Mouse (Mus musculus) layer of hippocampus, postnatal 14 days (tissue): ENCODE measurements around the gene Nanog. TPM values are rescaled to one million over a fixed set of nuclear protein-coding genes. Genes with fewer than 3 reads are reported as not detected.
A peak's percentile ranks its signal among the peaks of the same experiment; 100 is the strongest.
"Not testable (repeated sequence)": the region's sequence is repeated elsewhere in the genome, so short reads cannot be mapped to it uniquely, and the experiment has no call there.

Source experiments
- DNase-seq, 2 experiments: peaks; one replicate each; pipeline ENCODE4 v3.0.0; 2021 to 2022; ENCODE audit warnings: low spot score in 2 of 2, mixed read lengths in 1 of 2
- long read RNA-seq, 2 experiments: library from polyadenylated mRNA; stranded (forward); transcript quantifications; one replicate each; pipeline ENCODE4 v2.0.0; 2021
- total RNA-seq, 2 experiments: library from RNA; stranded (reverse); gene quantifications; 2 replicates each; pipeline ENCODE4 v1.2.3; 2021

The Nanog gene
- not detected for total RNA-seq
- long read RNA-seq, experiment 1, result 0 reads
- long read RNA-seq, experiment 2, result 0 reads

DNA sequence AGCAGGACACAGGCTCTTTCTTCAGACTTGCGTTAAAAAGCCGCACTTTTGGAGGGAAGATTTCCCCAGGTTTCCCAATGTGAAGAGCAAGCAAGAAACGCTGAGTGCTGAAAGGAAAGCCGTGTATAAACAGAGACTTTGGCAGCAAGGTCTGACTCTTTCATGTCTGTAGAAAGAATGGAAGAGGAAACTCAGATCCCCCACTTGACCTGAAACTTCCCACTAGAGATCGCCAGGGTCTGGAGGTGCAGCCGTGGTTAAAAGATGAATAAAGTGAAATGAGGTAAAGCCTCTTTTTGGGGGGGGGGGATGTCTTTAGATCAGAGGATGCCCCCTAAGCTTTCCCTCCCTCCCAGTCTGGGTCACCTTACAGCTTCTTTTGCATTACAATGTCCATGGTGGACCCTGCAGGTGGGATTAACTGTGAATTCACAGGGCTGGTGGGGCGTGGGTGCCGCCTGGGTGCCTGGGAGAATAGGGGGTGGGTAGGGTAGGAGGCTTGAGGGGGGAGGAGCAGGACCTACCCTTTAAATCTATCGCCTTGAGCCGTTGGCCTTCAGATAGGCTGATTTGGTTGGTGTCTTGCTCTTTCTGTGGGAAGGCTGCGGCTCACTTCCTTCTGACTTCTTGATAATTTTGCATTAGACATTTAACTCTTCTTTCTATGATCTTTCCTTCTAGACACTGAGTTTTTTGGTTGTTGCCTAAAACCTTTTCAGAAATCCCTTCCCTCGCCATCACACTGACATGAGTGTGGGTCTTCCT lies at the start of gene Nanog:
TSS of gene Nanog (plus strand) at position 454 of the 765 bp plus-strand sequence.
- no peak for DNase-seq

DNA sequence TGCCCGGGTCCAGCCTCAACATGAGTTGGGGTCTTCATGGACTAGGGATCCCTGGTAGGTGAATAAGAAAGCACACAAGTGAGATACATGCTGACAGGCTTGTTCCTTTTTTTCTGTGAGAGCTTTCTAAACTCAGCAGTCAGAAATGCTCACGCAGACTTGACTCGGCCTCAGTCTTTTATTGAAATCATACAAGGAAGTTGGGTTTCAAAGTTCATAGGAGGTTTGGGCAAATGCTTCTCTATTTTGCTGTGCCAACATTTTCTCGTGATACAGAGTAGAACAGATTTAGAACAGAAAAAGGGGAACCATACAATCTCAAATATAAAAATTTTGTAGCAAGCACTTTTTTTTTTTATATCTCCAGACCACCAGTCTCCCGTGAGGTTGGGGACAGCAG lies 49.7 kb upstream of the Nanog start:
- no peak for DNase-seq

DNA sequence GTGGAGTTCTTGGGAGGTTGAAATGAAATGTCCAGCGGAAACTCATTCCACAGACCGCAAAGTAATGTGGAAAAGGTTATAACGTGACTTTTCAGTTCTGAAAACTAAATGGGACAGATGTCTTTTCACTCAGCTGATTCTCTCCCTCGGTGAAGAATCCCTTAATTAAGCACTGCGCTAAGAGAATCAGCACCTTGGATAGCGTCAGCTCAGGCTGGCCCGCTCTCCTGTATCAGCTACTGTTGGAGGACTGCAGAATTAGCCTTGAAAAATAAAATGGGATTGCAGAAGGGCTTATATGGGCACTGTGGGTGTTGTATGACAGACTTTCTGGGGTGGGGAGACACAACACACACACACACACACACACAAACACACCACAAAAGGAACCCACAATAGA lies 47.7 kb upstream of the Nanog start:
- no peak for DNase-seq

DNA sequence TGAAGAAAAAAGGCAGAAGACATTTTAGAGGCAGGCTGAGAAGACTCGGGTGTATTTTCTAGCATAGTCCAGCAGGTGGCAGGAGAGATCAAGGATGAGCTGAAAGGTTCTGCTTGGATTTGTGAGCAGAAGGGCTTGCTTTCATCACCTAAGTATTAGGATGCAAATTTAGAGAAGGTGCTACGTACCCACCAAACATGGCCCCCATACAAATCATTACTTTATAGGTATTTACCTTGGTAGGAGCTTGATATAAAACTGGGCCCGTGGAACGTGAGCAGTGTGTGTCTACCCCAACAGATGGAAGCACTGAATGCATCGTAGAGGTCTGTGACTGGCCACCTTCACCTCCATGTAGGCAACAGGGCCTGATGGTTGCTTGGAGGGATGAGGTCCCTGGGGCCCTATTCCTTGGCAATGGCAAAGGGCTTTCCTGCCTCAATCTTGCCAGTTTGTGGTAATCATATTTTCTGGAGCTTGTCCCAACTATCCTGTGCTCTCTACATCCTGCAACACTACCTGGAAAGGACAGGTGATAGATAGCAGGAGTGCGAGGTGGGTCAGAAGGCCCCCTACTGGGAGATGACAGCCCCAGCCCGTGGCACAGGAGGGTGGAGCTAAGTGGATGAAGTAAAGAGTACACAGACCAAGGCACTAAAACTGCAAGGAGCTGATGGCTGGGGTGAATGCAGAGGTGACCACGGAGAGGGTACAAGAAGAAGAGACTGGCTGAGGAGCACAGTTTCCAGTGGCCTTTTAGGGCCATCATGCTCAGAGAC lies 46.5 kb upstream of the Nanog start:
- peak; percentile 53 to 74 for DNase-seq

DNA sequence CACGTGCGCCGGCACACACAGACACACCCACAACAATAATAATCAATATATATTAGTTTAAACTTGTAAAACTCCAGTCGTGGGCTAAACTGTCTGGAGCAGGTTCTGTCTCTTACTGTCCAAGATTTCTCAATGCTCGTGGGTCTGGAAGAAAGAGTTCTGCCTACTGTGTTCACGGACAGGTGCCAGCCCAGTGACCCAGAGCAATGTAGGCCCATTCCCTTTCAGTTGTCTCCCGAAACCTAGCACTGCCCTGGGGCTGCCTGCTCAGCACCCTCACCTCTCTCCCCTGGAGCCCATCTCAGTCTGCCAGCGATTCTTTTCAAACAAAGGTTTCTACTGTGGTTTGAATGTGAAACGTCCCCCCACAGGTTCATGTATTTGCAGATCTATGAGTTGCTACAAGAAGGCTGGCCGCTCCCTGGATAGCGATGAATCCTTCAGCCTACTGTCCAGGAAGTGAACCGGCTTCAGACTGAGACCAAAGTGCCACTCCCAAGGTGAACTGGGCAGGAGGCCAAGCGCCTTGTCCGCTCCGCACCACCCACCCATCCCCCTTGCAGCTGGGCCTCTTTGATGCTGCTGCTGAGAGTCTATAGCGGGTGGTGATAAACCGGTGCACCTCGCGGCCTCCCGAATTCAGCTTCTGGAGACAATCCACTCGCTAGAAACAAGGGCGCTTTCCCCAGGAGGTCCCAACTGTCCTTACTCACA lies 44.6 kb upstream of the Nanog start:
- DNase-seq, result no peak

DNA sequence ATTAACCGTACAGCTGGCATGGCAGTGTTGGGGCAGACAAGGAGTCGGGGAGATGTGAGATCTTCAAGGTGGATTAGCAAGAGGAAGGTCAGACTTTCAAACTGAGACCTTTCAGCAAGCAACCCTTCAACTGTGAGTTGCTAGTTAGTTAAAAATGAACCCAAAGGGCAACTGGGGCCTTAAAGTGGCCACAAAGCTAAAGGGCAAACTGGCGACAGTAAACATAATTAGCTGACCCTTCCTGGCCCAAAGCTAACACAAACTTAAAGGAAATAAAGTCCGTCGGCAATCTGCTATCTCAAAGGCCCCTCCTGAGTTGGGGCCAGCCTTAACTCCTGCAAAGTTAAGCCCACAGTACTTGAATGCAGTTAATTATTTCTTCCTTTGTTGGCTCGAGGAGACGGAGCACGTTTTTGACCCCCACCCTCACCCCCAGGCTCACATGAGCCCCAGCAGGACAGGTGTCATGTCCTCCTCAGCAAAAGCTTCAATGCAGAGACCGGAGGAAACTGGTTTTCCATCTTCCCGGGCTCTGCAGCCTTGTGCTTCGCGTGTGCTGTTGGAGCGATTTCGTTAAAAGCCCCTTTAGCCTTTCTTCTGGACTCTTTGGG lies 43.6 kb upstream of the Nanog start:
- DNase-seq, result no peak

DNA sequence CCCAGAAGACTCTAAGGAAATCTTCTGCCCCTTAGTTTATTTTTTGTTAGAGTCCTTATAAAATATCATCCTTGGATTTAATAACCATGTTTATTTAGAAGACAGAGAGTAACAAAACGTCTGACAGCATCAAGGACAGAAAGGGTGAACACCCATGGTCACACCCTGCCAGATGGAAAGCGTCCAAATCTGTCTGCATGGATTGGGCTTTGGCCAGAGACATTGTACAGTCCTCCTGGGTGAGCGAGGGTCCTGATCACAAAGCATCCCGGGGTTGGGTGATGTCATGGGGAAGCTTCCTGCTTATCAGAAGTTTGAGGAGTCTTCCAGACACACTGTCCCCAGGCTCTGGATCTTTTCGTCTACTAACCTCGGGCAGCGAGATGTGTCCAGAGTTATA lies 41.4 kb upstream of the Nanog start:
- no peak for DNase-seq

DNA sequence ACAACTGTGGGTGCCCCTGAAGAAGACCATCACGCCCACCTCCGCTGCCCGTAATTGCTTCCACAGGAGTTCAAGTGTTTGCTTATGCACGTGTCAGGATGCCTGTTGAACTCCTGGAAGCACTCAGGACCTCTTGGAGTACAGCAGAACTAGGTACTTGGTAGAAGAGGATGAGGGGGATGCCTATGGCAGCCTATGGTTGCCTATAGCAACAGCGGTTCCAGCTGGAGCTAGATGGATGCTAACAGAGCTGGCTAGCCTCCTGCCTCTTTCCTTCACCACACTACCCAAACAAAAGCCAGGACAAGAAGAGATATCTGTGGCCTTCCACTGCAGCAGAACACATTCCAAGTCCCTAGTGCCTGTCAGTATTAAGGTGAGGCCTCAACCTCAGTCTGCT lies 39.6 kb upstream of the Nanog start:
- DNase-seq, result no peak

DNA sequence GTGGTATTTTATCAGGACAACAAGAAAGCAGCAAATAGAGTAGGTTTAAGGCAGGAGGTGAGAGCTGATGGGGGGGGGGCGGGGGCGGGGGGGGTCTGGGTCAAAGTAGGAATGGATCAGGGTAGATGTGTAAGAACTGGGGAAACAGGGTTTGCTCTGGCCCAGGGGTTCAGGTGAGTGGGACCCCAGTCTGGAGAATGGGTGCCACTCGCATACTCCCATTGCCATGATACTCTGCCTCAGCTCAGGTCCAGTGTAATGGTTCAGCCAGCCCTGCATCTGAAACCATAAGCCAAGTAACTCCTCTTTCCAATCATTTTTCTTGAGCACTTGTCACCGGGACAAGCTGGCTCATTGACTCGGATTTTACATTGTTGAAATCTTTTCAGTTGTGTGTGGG lies 38.5 kb upstream of the Nanog start:
- DNase-seq, result no peak

DNA sequence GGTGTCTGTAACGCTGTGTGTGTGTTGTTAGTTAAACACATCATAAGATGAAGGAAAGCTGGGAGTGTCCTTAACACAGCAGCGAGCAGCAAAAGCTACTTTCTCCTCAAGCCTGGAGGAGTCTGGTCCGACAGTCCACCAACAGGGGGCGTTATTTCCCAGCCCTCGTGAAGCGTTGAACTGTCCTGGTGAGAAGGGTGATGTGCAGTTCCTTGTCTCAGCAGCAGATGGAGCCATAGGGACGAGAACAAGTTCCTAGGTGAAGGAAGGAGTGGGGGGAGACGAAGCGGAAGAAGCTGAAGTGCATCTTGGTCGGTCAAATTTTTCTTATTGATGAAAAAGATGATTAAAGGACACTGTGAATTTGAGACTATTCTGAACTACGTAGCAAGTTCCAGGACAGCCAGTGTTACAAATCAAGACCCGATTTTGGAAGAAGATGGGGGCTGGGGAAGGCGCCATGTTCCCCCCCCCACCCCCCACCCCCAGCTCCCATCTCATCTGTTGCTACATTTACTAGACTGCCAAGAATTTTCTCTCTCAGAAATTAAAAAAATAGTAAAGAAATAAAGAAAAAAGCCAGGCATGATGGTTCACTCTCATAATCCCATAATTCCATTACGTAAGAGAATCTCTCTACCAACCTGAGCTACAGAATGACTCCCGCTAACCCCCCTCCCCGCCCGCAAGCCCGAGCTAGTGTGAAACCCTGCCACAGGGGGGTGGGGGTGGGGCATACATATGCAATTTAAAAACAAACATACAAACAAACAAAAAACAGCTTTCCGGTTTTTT lies 37.7 kb upstream of the Nanog start:
- peak; percentile 99 for DNase-seq

DNA sequence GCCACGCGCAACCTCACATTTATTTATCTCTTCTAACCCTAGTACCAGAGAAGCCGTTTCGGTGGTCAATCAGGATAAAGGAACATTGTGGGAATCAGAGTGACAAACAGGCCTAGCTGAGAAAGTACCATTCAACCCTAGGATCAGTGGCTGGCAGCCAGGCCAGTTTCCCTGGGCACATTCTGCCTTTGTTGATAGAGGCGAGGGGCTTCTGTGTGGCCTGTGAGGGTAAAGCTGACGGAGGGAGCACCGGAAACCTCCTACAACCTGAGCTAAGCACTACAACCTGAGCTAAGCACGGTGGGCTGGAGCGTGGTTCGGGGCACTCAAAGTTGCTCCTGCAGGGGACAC lies 37.1 kb upstream of the Nanog start:
- DNase-seq, result peak in 1 of 2 experiments; percentile 36

DNA sequence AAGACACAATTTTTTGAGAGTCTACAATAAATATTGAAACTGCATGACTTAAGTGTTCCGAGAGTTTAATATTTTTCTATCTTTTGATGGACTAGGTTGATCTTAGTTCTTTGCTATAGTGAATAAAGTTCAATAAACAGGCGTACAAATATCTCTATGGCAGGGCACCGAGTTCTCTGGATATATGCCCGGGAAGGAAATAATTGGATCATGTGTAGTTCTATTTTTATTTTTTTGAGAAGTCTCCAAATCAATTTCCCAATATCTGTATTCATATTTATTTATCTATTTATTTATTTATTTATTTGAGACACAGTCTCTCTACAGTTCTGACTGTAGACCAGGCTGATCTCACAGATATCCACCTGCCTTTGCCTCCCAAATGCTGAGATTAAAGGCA lies 36.4 kb upstream of the Nanog start:
- DNase-seq, result peak in 1 of 2 experiments; percentile 33

DNA sequence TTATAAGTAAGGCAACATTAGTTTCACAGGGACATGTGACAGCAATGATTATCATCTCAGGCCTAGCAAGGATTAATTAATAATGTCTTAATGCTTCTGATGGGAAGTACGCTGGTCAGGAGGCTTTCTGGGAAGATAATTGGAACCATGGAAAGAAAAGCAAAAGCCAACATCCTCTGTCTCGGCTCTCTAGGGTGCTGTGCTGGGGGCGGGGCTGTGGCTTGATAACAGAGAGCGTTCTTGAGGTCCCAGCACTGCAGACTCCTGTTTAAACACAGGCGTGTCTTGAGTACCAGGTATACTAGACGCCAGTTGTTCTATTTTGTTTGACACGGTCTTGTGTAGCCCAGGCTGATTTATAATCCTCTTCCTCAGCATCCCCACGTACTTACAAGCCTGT lies 34.5 kb upstream of the Nanog start:
- no peak for DNase-seq

DNA sequence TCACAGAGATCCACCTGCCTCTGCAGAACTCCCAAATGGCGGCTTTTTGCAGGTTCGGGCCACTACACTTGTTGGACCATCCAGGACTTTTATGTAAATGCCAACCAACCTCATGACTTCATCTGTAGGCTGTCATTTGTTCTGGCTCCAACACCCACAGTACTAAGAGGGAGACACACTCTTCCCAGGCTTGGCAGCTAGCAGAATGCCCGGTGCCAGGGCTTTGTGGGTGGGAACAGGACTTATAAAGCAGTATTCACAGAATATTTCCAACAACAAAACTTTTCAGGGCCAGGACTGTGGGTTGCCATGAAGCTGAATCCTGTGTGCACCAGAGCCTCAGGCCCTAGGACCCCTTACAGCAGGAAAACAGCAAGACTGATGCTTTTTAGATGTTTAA lies 24.6 kb upstream of the Nanog start:
- DNase-seq, result peak; percentile 48 to 78

DNA sequence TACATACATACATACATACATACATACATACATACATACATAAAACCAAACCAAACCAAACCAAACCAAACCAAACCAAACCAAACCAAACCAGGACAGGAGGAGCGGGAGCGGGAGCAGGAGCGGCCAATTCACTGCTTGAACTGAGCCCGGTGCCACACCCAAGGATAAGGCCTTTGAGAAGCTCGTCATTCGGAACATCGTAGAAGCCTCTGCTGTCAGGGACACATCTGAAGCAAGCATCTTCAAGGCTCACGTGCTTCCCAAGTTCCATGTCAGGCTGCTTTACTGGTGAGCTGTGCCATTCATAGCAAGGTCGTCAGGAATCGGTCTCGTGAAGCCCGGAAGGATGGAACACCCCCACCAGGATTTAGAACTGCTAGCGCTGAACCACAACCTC lies 20.6 kb upstream of the Nanog start:
- DNase-seq, result no peak

DNA sequence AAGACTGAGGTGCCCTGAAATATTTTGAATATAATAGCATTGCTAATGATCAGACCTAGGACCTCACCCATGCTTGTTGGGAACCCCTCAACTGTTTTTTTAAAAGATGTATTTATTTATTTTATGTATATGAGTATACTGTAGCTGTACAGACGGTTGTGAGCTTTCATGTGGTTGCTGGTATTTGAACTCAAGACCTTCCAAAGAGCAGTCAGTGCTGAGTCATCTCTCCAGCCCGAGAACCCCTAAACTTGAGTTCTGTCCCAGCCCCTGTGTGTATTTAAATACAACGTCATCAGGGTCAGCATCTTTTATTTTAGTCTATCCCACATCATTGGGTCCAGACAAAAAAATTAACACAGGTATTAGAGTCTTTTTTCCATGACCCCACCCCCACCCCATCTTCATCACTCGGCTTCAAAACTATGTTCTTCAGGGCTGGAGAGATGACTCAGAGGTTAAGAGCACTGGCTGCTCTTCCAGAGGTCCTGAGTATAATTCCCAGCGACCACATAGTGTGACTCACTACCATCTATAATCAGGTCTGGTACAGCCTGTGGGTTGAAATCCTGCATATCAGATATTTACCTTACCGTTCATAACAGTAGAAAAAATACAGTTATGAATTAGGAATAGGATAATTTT lies 17.8 kb upstream of the Nanog start:
- no peak for DNase-seq

DNA sequence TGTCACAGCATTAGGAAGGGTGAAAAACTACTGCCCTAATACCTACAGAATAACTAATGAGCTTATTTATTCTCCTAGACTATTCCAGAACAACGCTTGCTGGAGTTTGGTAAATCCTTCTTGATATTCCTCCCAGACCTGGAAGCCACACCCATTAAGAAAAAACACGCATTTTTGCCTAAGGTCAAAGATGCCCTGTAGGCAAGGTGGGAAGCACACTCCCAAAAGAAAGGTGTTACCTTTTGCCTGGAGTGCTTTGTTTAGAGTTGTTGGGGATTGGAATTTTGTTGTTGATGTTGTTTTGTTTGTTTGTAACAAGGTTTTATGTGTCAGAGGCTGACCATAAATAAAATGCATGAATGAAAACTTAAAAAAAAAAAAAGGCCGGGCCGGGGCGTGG lies 17.2 kb upstream of the Nanog start:
- no peak for DNase-seq

DNA sequence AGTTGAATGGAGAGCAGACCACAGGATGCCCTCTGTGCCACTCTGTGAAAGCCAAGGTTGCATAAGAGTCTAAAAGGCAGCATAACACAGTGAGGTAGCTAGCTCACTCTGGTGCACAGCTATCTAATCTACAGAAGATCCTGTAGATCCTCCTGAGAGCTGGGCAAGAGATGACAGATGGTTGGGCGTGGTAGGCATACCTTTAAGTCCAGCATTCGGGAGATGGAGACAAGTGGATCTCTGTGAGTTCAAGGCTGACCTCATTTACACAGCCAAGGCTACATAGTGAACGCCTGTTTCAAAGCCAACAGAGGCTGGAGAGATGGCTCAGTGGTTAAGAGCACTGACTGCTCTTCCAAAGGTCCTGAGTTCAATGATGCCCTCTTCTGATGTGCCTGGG lies 11.9 kb upstream of the Nanog start:
- DNase-seq, result no peak

DNA sequence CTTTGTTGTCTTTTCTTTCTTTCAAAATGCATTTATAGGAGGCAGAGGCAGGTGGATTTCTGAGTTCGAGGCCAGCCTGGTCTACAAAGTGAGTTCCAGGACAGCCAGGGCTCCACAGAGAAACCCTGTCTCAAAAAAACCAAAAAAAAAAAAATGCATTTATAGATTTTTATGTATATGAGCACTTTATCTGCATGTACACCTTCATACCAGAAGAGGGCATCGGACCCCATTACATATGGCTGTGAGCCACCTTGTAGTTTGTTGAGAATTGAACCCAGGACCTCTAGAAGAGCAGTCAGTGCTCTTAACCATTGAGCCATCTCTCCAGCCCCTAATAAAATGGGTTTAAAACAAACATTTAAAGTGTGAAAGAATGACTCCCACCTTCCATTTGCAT lies 7.7 kb upstream of the Nanog start:
- DNase-seq, result not testable (repeated sequence)

DNA sequence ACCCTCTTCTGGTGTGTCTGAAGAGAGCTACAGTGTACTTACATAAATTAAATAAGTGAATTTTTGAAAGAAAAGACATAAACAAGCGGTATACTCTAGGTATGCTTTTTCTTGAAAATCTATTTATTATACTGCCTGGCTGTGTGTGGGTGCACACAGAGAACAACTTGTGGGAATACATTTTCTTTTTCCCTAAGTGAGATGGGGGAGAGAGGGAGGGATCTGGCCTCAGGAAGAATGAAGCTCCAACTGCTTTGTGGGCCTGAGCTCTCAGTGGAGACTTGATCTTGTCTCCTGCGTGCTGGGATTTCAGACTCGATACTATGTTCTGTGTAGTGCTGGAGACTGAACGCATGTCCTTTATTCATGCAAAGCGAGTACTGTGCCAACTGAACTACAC lies 5.5 kb upstream of the Nanog start:
- DNase-seq, result no peak
